In genomic region chr12:78861496-78862253, GRCm38 (mm10) we compare ENCODE assay signal across 8 mouse cellular contexts. TPM values are rescaled to one million over a fixed set of nuclear protein-coding genes. Genes with fewer than 3 reads are reported as not detected.
DNase-seq lines count a peak whose midpoint lies in the region; ATAC-seq lines count a peak whose summit lies in the region.

TSS of gene Atp6v1d (minus strand) at chr12:78861638.
TSS of gene Eif2s1 (plus strand) at chr12:78861819.

- H3K4me2 ChIP-seq in hindbrain, embryonic 14.5 days (replicated peaks), result peak within 1 kb of the TSS; percentile 90

- H3K9me3 ChIP-seq in hindbrain, embryonic 14.5 days (ENCODE audit: control insufficient read depth, low read length), result no peaks in the 10 kb centered on the region

- peak within 1 kb of the TSS; percentile 70 for H3K4me3 ChIP-seq in hindbrain, embryonic 14.5 days (replicated peaks; ENCODE audit: low read length)

- peak; percentile 99 for DNase-seq in R1 (ENCODE audit: low read depth, low spot score)
- DNase-seq in cerebellum, postnatal 25 days, result peak; percentile 98 to 99
- peak; percentile 94 to 98 for DNase-seq in frontal cortex, postnatal 25 days (ENCODE audit: low spot score in 2 of 2)
- DNase-seq in hindbrain, embryonic 14.5 days (ENCODE audit: low spot score), result peak; percentile 99
- DNase-seq in layer of hippocampus, postnatal 36 days, result peak; percentile 99
- DNase-seq in lung, postnatal 36 days, result peak; percentile 99
- peak; percentile 100 for DNase-seq in retina, postnatal 1 day
- DNase-seq in urinary bladder, adult 18-20 months (ENCODE audit: low spot score in 2 of 2), result peak; percentile 96 to 99

- peaks cover 25% of the 10 kb centered on the region for H3K4me1 ChIP-seq in hindbrain, embryonic 14.5 days (replicated peaks; ENCODE audit: control insufficient read depth, insufficient read depth, low read length)

- peak; percentile 100 for ATAC-seq in hindbrain, embryonic 14.5 days (ENCODE audit: low FRiP score)

- no peaks in the 10 kb centered on the region for H3K27me3 ChIP-seq in hindbrain, embryonic 14.5 days (ENCODE audit: control insufficient read depth, insufficient read depth, low read length)

- peak within 1 kb of the TSS; percentile 85 for H3K27ac ChIP-seq in hindbrain, embryonic 14.5 days

- WGBS in hindbrain, embryonic 14.5 days, result under 1% methylated on average over 54 of the region's 55 CpGs

- H3K36me3 ChIP-seq in hindbrain, embryonic 14.5 days (replicated peaks; ENCODE audit: control insufficient read depth, insufficient read depth), result peaks cover 9% of the 10 kb centered on the region

- H3K9ac ChIP-seq in hindbrain, embryonic 14.5 days, result peak within 1 kb of the TSS; percentile 77

RNA-seq across cellular contexts. Expression of gene Atp6v1d, which starts in this region (rescaled TPM):
- polyA plus RNA-seq in hindbrain, embryonic 14.5 days (2014; fragmentation: Nextera tagmentation; extraction: Ambion mirVana), result 128 and 135 TPM in 2 replicates
- 100 to 1,000 TPM; 253 to 273 TPM for total RNA-seq in layer of hippocampus, postnatal 36 days (2021)

RNA-seq across cellular contexts. Expression of gene Eif2s1, which starts in this region (rescaled TPM):
- 141 and 153 TPM in 2 replicates for polyA plus RNA-seq in hindbrain, embryonic 14.5 days (2014; fragmentation: Nextera tagmentation; extraction: Ambion mirVana)
- total RNA-seq in layer of hippocampus, postnatal 36 days (2021), result 10 to 100 TPM; 47.5 to 63.9 TPM

Comparison
In these comparisons a context has a peak if more than half of its experiments do, and no peak if none do; other contexts are left out.
1. Peak in every context shown above with its lines: DNase-seq, ATAC-seq, H3K4me3 ChIP-seq and H3K27ac ChIP-seq.